Mouse (Mus musculus): ENCODE measurements at regions not wholly inside any gene's neighbourhood (a gene's known extent, or its start where the extent isn't known, plus 50 kb on each side); places are given as distances from the start of the nearest gene placed in this dataset.

DNA sequence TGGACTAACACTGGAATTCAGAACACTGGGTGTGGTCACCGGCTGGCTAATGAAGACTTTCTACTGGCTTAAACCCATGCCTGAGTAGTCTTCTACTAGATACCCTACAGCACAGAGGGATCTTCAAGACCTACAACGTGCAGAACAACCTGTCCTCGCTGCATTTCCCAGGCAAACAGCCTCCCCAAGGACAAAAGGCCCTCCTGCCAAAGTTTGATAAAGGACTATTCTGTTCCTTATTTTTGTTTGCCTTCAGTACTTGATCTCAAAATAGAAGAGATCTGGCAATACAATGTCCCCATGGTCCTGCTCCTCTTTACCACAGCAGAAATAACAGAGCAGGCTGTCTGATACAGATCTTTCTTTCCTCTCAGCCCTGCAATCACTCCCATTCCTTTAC is 85.2 kb upstream of the 2610301B20Rik start:
- TF ChIP-seq ZNF384 (IDR thresholded peaks at IDR 0.05; ENCODE audit: low read depth, low read length) = no peak
- no peak for TF ChIP-seq MAFK (IDR thresholded peaks at IDR 0.05; ENCODE audit: insufficient read depth, low read depth, low read length)
